Mouse (Mus musculus) E14TG2a.4 (cell line): ENCODE measurements around the gene Taok3.

ENCODE experiments used
- CTCF ChIP-seq: conservative IDR thresholded peaks from 2 replicates; pipeline ENCODE4 v1.5.1; 2014; ENCODE audit warnings: low read length
- NANOG ChIP-seq: IDR thresholded peaks from 2 replicates; pipeline ENCODE4 v1.6.1; 2014; ENCODE audit warnings: borderline replicate concordance, low read length, mixed read lengths
- POU5F1 ChIP-seq: IDR thresholded peaks from 2 replicates; pipeline ENCODE4 v1.6.1; 2014; ENCODE audit warnings: low read length, borderline replicate concordance

DNA sequence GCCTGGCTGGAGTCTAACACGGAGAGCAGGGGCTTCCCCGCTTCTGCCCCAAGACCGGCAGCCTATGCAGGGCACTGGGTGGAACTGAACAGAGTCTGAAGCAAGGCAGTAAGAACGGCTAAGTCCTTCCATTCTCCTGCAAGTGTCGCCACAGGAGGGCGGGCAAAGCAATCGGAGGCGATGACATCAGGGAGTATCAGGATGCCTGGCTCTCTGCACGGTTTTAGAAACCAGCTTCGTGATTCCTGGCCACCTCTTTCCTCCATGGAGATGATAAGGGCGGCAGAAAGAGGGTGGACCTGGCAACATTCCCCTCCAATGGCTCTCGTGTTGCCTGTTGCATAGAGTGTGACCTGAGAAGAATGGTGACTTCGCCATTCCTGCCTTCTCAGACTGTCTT is 32.2 kb upstream of the Taok3 start:
- TF ChIP-seq CTCF (no peak), POU5F1 (no peak), NANOG (no peak)
